Mouse (Mus musculus) heart, embryonic 10.5 days (tissue): ENCODE data around the gene Nr2e1. TPM values are rescaled to one million over a fixed set of nuclear protein-coding genes. Genes with fewer than 3 reads are reported as not detected.

ENCODE experiments used
- DNase-seq: peaks from one replicate; pipeline ENCODE4 v3.0.0-alpha.2; 2017; ENCODE audit warnings: low spot score
- H3K27ac ChIP-seq: fragments of 300-500 bp; sonication (generic); 2 replicates; pipeline ENCODE4 v1.5.1; 2016; ENCODE audit warnings: mild to moderate bottlenecking
- H3K27me3 ChIP-seq: fragments of 300-500 bp; sonication (generic); 2 replicates; pipeline ENCODE4 v1.6.1; 2016; ENCODE audit warnings: mild to moderate bottlenecking; ENCODE audit not compliant: poor library complexity, insufficient read depth, severe bottlenecking
- H3K36me3 ChIP-seq: fragments of 300-500 bp; sonication (generic); 2 replicates; pipeline ENCODE4 v1.6.1; 2016; ENCODE audit warnings: mild to moderate bottlenecking, moderate library complexity
- H3K4me1 ChIP-seq: fragments of 300-500 bp; sonication (generic); 2 replicates; pipeline ENCODE4 v1.6.1; 2016; ENCODE audit warnings: mild to moderate bottlenecking
- H3K4me3 ChIP-seq: fragments of 300-500 bp; sonication (generic); 2 replicates; pipeline ENCODE4 v1.5.1; 2016; ENCODE audit warnings: mild to moderate bottlenecking, moderate library complexity
- H3K9me3 ChIP-seq: fragments of 300-500 bp; sonication (generic); 2 replicates; pipeline ENCODE4 v1.6.1; 2016; ENCODE audit warnings: mild to moderate bottlenecking, moderate library complexity
- polyA plus RNA-seq: library from polyadenylated mRNA; unstranded; fragments of >200 nt; fragmentation: Nextera tagmentation; extraction: Ambion mirVana; gene quantifications from 2 replicates; pipeline ENCODE4 v1.2.1, GENCODE M21; 2016

Nr2e1 gene
- polyA plus RNA-seq, 1 experiment from 2014 or later: not detected

- H3K4me1 ChIP-seq: peaks cover 12% of the 10 kb centered on the region; the same call in 1 of the 2 replicates
- no peaks in the 10 kb centered on the region for H3K27me3 ChIP-seq
- no peaks in the 10 kb centered on the region for H3K9me3 ChIP-seq
- no peak for DNase-seq
- peaks cover 20% of the 10 kb centered on the region; the same call in 1 of the 2 replicates for H3K36me3 ChIP-seq
- no peak overlapping the region for H3K27ac ChIP-seq
- no peak overlapping the region for H3K4me3 ChIP-seq
Measured at GRCm38 (mm10) chr10:42514125-42514524, 69.3 kb downstream of the Nr2e1 start.

Other genes with a start within 250 kb of the Nr2e1 start
- gene Afg1l, start 105.1 kb downstream of the Nr2e1 start, polyA plus RNA-seq: 8.7 and 11.3 TPM in 2 replicates
- 339 and 374 TPM in 2 replicates for gene Snx3, start 81.6 kb downstream of the Nr2e1 start, polyA plus RNA-seq
- 21.1 and 31.6 TPM in 2 replicates for gene Ostm1, start 190 bp upstream of the Nr2e1 start, polyA plus RNA-seq
- gene Sec63, start 177.9 kb upstream of the Nr2e1 start, polyA plus RNA-seq: 18.6 and 28.4 TPM in 2 replicates